Mouse (Mus musculus) forebrain, embryonic 12.5 days (tissue): ENCODE results near the gene Txn2. TPM values are rescaled to one million over a fixed set of nuclear protein-coding genes. Genes with fewer than 3 reads are reported as not detected.
"Not testable (repeated sequence)": the region's sequence is repeated elsewhere in the genome, so short reads cannot be mapped to it uniquely, and the experiment has no call there.

ENCODE experiments used
- ATAC-seq: fragments of 200-750 bp; cut with Nextera tagmentation; 2 replicates; pipeline ENCODE4 v1.8.0; 2017; ENCODE audit warnings: moderate TSS enrichment; ENCODE audit not compliant: low FRiP score
- H3K27ac ChIP-seq: fragments of 300-500 bp; sonication (generic); 2 replicates; pipeline ENCODE4 v1.5.1; 2016; ENCODE audit warnings: mild to moderate bottlenecking
- H3K27me3 ChIP-seq: fragments of 300-500 bp; sonication (generic); 2 replicates; pipeline ENCODE4 v1.6.1; 2016; ENCODE audit warnings: mild to moderate bottlenecking
- H3K36me3 ChIP-seq: fragments of 300-500 bp; sonication (generic); replicated peaks from 2 replicates; pipeline ENCODE4 v1.6.1; 2016; ENCODE audit warnings: mild to moderate bottlenecking
- H3K4me1 ChIP-seq: fragments of 300-500 bp; sonication (generic); 2 replicates; pipeline ENCODE4 v1.6.1; 2016
- H3K4me2 ChIP-seq: fragments of 300-500 bp; sonication (generic); 2 replicates; pipeline ENCODE4 v1.6.1; 2016; ENCODE audit warnings: mild to moderate bottlenecking, moderate library complexity
- H3K4me3 ChIP-seq: fragments of 300-500 bp; sonication (generic); replicated peaks from 2 replicates; pipeline ENCODE4 v1.5.1; 2016; ENCODE audit warnings: mild to moderate bottlenecking
- H3K9ac ChIP-seq: fragments of 300-500 bp; sonication (generic); 2 replicates; pipeline ENCODE4 v1.6.1; 2016; ENCODE audit warnings: mild to moderate bottlenecking
- H3K9me3 ChIP-seq: fragments of 300-500 bp; sonication (generic); 2 replicates; pipeline ENCODE4 v1.6.1; 2016
- WGBS: fragments of 180-500 bp; shearing (Covaris S2); methylation state at CpG from one replicate; pipeline ENCODE4 v1.1.7; 2016; 5-methylcytosine and 5-hydroxymethylcytosine counted together
- polyA plus RNA-seq: library from polyadenylated mRNA; unstranded; fragments of >200 nt; fragmentation: Nextera tagmentation; extraction: Ambion mirVana; gene quantifications from 2 replicates; pipeline ENCODE4 v1.2.1, GENCODE M21; 2016

The Txn2 gene
- polyA plus RNA-seq, 1 experiment from 2014 or later, result 210 TPM

GRCm38 (mm10) chr15:77867231-77867968 is 61.4 kb downstream of the Txn2 start:
- H3K4me3 ChIP-seq, H3K27me3 ChIP-seq, H3K9me3 ChIP-seq, ATAC-seq, H3K4me1 ChIP-seq, H3K9ac ChIP-seq, H3K4me2 ChIP-seq, H3K27ac ChIP-seq, H3K36me3 ChIP-seq: not testable (repeated sequence)
- WGBS, result 91% methylated on average over 8 of the region's 10 CpGs

- H3K4me3 ChIP-seq, result no peak overlapping the region
- H3K4me2 ChIP-seq, result no peak overlapping the region
- H3K27ac ChIP-seq, result no peak overlapping the region
- H3K9ac ChIP-seq, result no peak overlapping the region
- H3K36me3 ChIP-seq, result no peaks in the 10 kb centered on the region
- no peak for ATAC-seq
- peaks cover 5% of the 10 kb centered on the region; the same call in 1 of the 2 replicates for H3K4me1 ChIP-seq
- no peaks in the 10 kb centered on the region for H3K9me3 ChIP-seq
- no peaks in the 10 kb centered on the region for H3K27me3 ChIP-seq
- WGBS, result 43% methylated on average over 11 of the region's 11 CpGs
Measured at GRCm38 (mm10) chr15:77866583-77867220, 62.1 kb downstream of the Txn2 start.

Other genes with a start within 250 kb of the Txn2 start
- not detected in 2 replicates for gene Apol7e, start 230.1 kb downstream of the Txn2 start, polyA plus RNA-seq
- gene Apol9b, start 200.0 kb downstream of the Txn2 start, polyA plus RNA-seq, result not detected in 2 replicates
- 0.24 and 0.46 TPM in 2 replicates for gene Apol8, start 172.0 kb downstream of the Txn2 start, polyA plus RNA-seq
- gene Myh9, start 86.8 kb downstream of the Txn2 start, polyA plus RNA-seq, result 24.6 and 27.6 TPM in 2 replicates
- gene Foxred2, start 27.7 kb upstream of the Txn2 start, polyA plus RNA-seq, result 7.5 and 8.3 TPM in 2 replicates
- gene Eif3d, start 41.8 kb upstream of the Txn2 start, polyA plus RNA-seq, result 219 and 234 TPM in 2 replicates
- 2.2 and 2.5 TPM in 2 replicates for gene Cacng2, start 191.0 kb upstream of the Txn2 start, polyA plus RNA-seq
- gene Ift27, start 245.1 kb upstream of the Txn2 start, polyA plus RNA-seq, result 127 and 131 TPM in 2 replicates